Mouse (Mus musculus): ENCODE measurements around the gene Ssxb3.
"Not testable (repeated sequence)": the region's sequence is repeated elsewhere in the genome, so short reads cannot be mapped to it uniquely, and the experiment has no call there.

The Ssxb3 gene

GRCm38 (mm10) chrX:8591716-8592115 lies at the start of gene Ssxb3:
Ssxb3 (minus strand) TSS chrX:8591816.
- DNase-seq (ENCODE audit: low read depth, low spot score): not testable (repeated sequence)

GRCm38 (mm10) chrX:8548155-8548554 lies 43.5 kb downstream of the Ssxb3 start, which contains the start of gene Ssxb6:
Ssxb6 (minus strand) TSS chrX:8548255.
- not testable (repeated sequence) for DNase-seq (ENCODE audit: low read depth, low spot score)

All from 3T3-L1 (cell line).